Mouse (Mus musculus): ENCODE measurements at regions not wholly inside any gene's neighbourhood (a gene's known extent, or its start where the extent isn't known, plus 50 kb on each side); places are given as distances from the start of the nearest gene placed in this dataset.

- DNase-seq, result no peak
- WGBS, result 88% methylated on average over 4 of the region's 4 CpGs
- TF ChIP-seq POLR2A (IDR thresholded peaks at IDR 0.05; ENCODE audit: borderline replicate concordance, insufficient read depth, low read length) (no peak), CTCF (IDR thresholded peaks at IDR 0.05; ENCODE audit: borderline replicate concordance, insufficient read depth, low read depth, low read length) (no peak)
- no peaks in the 10 kb centered on the region for H3K27me3 ChIP-seq (ENCODE audit: control insufficient read depth, insufficient read depth, low read length)
- H3K27ac ChIP-seq (ENCODE audit: insufficient read depth, low read length), result no peak overlapping the region
- H3K4me3 ChIP-seq (replicated peaks; ENCODE audit: insufficient read depth, low read depth, low read length), result no peak overlapping the region
- no peaks in the 10 kb centered on the region for H3K4me1 ChIP-seq (ENCODE audit: control insufficient read depth, insufficient read depth, low read length)
Observed at GRCm38 (mm10) chr4:72688842-72689241, 163.6 kb downstream of the Aldoart1 start.

- no peak for DNase-seq
- H3K4me1 ChIP-seq (ENCODE audit: control insufficient read depth, insufficient read depth, low read length), result no peaks in the 10 kb centered on the region
- no peak overlapping the region for H3K4me3 ChIP-seq (replicated peaks; ENCODE audit: insufficient read depth, low read depth, low read length)
- WGBS, result 28% methylated on average over 2 of the region's 2 CpGs
- TF ChIP-seq POLR2A (IDR thresholded peaks at IDR 0.05; ENCODE audit: borderline replicate concordance, insufficient read depth, low read length) (no peak), CTCF (IDR thresholded peaks at IDR 0.05; ENCODE audit: borderline replicate concordance, insufficient read depth, low read depth, low read length) (no peak)
- no peak overlapping the region for H3K27ac ChIP-seq (ENCODE audit: insufficient read depth, low read length)
- H3K27me3 ChIP-seq (ENCODE audit: control insufficient read depth, insufficient read depth, low read length), result no peaks in the 10 kb centered on the region
Observed at GRCm38 (mm10) chr4:72674006-72674405, 178.4 kb downstream of the Aldoart1 start.

GRCm38 (mm10) chr4:72671652-72672411, 180.6 kb downstream of the Aldoart1 start:
- no peak for DNase-seq
- Histone ChIP-seq H3K27me3 (ENCODE audit: control insufficient read depth, insufficient read depth, low read length) (no peaks in the 10 kb centered on the region), H3K4me1 (ENCODE audit: control insufficient read depth, insufficient read depth, low read length) (no peaks in the 10 kb centered on the region), H3K4me3 (replicated peaks; ENCODE audit: insufficient read depth, low read depth, low read length) (no peak overlapping the region), H3K27ac (ENCODE audit: insufficient read depth, low read length) (no peak overlapping the region)
- WGBS, result 85% methylated on average over 5 of the region's 5 CpGs
- no peak for TF ChIP-seq POLR2A (IDR thresholded peaks at IDR 0.05; ENCODE audit: borderline replicate concordance, insufficient read depth, low read length)
- TF ChIP-seq CTCF (IDR thresholded peaks at IDR 0.05; ENCODE audit: borderline replicate concordance, insufficient read depth, low read depth, low read length), result no peak

- Histone ChIP-seq H3K27me3 (ENCODE audit: control insufficient read depth, insufficient read depth, low read length) (no peaks in the 10 kb centered on the region), H3K4me1 (ENCODE audit: control insufficient read depth, insufficient read depth, low read length) (no peaks in the 10 kb centered on the region), H3K27ac (ENCODE audit: insufficient read depth, low read length) (no peak overlapping the region), H3K4me3 (replicated peaks; ENCODE audit: insufficient read depth, low read depth, low read length) (no peak overlapping the region)
- TF ChIP-seq POLR2A (IDR thresholded peaks at IDR 0.05; ENCODE audit: borderline replicate concordance, insufficient read depth, low read length), result no peak
- no peak for TF ChIP-seq CTCF (IDR thresholded peaks at IDR 0.05; ENCODE audit: borderline replicate concordance, insufficient read depth, low read depth, low read length)
- DNase-seq, result no peak
- WGBS, result 92% methylated on average over 5 of the region's 5 CpGs
Observed at GRCm38 (mm10) chr4:72669827-72670494, 182.5 kb downstream of the Aldoart1 start.

GRCm38 (mm10) chr4:72664379-72664778, 188.1 kb downstream of the Aldoart1 start:
- no peak overlapping the region for H3K27ac ChIP-seq (ENCODE audit: insufficient read depth, low read length)
- no peak for DNase-seq
- no peak for TF ChIP-seq POLR2A (IDR thresholded peaks at IDR 0.05; ENCODE audit: borderline replicate concordance, insufficient read depth, low read length)

GRCm38 (mm10) chr4:72662477-72662876, 190.0 kb downstream of the Aldoart1 start:
- Histone ChIP-seq H3K27me3 (ENCODE audit: control insufficient read depth, insufficient read depth, low read length) (no peaks in the 10 kb centered on the region), H3K4me3 (replicated peaks; ENCODE audit: insufficient read depth, low read depth, low read length) (no peak overlapping the region), H3K27ac (ENCODE audit: insufficient read depth, low read length) (no peak overlapping the region), H3K4me1 (ENCODE audit: control insufficient read depth, insufficient read depth, low read length) (no peaks in the 10 kb centered on the region)
- no peak for DNase-seq
- no peak for TF ChIP-seq CTCF (IDR thresholded peaks at IDR 0.05; ENCODE audit: borderline replicate concordance, insufficient read depth, low read depth, low read length)
- TF ChIP-seq POLR2A (IDR thresholded peaks at IDR 0.05; ENCODE audit: borderline replicate concordance, insufficient read depth, low read length), result no peak

More at GRCm38 (mm10) chr4:72664379-72664778, 188.1 kb downstream of the Aldoart1 start:
- Histone ChIP-seq H3K27me3 (ENCODE audit: control insufficient read depth, insufficient read depth, low read length) (no peaks in the 10 kb centered on the region), H3K4me1 (ENCODE audit: control insufficient read depth, insufficient read depth, low read length) (no peaks in the 10 kb centered on the region), H3K4me3 (replicated peaks; ENCODE audit: insufficient read depth, low read depth, low read length) (no peak overlapping the region)

- no peak for DNase-seq
- Histone ChIP-seq H3K27me3 (ENCODE audit: control insufficient read depth, insufficient read depth, low read length) (no peaks in the 10 kb centered on the region), H3K27ac (ENCODE audit: insufficient read depth, low read length) (no peak overlapping the region), H3K4me1 (ENCODE audit: control insufficient read depth, insufficient read depth, low read length) (no peaks in the 10 kb centered on the region), H3K4me3 (replicated peaks; ENCODE audit: insufficient read depth, low read depth, low read length) (no peak overlapping the region)
- WGBS, result 92% methylated on average over 1 of the region's 1 CpGs
- TF ChIP-seq POLR2A (IDR thresholded peaks at IDR 0.05; ENCODE audit: borderline replicate concordance, insufficient read depth, low read length) (no peak), CTCF (IDR thresholded peaks at IDR 0.05; ENCODE audit: borderline replicate concordance, insufficient read depth, low read depth, low read length) (no peak)
Observed at GRCm38 (mm10) chr4:72656206-72656605, 196.2 kb downstream of the Aldoart1 start.

- Histone ChIP-seq H3K27me3 (ENCODE audit: control insufficient read depth, insufficient read depth, low read length) (no peaks in the 10 kb centered on the region), H3K4me3 (replicated peaks; ENCODE audit: insufficient read depth, low read depth, low read length) (no peak overlapping the region), H3K4me1 (ENCODE audit: control insufficient read depth, insufficient read depth, low read length) (no peaks in the 10 kb centered on the region), H3K27ac (ENCODE audit: insufficient read depth, low read length) (no peak overlapping the region)
- no peak for TF ChIP-seq POLR2A (IDR thresholded peaks at IDR 0.05; ENCODE audit: borderline replicate concordance, insufficient read depth, low read length)
- no peak for TF ChIP-seq CTCF (IDR thresholded peaks at IDR 0.05; ENCODE audit: borderline replicate concordance, insufficient read depth, low read depth, low read length)
- DNase-seq, result no peak
- 96% methylated on average over 1 of the region's 1 CpGs for WGBS
Observed at GRCm38 (mm10) chr4:72647130-72647529, 205.3 kb downstream of the Aldoart1 start.
